Mouse (Mus musculus): ENCODE results near the gene Sumo3. TPM values are rescaled to one million over a fixed set of nuclear protein-coding genes. Genes with fewer than 3 reads are reported as not detected.

Gene Sumo3
- polyA plus RNA-seq, 2 experiments: 328 to 466 TPM

DNA sequence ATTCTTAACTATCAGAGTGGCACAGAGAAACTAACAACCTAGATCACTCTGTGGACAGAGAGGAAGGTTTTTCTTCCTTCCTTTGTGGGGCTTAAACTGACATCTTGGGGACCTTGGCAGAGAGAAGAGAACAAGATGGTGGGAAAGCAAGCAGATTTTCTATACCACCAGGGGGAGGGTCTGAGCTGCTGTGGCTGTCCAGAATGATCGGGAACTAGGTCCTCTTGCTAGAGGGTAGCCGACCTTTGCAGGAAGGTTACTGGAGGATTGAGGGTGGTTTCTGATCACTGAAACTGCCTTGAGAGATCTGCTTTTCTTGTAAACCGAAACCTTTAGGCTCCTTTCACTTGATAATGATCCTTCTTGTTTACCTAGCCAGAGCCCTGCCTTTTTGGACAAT lies 33.7 kb upstream of the Sumo3 start:
- Histone ChIP-seq H3K9me3 (ENCODE audit: control insufficient read depth, low read length) (no peaks in the 10 kb centered on the region), H3K4me1 (ENCODE audit: control insufficient read depth, insufficient read depth, low read length) (no peaks in the 10 kb centered on the region), H3K4me2 (replicated peaks; ENCODE audit: low read depth, low read length, severe bottlenecking) (no peak overlapping the region), H3K36me3 (ENCODE audit: control insufficient read depth, insufficient read depth, low read length) (no peaks in the 10 kb centered on the region), H3K27me3 (ENCODE audit: control insufficient read depth, insufficient read depth, low read length) (no peaks in the 10 kb centered on the region), H3K9ac (ENCODE audit: low read depth, low read length, severe bottlenecking) (no peak overlapping the region), H3K27ac (replicated peaks; ENCODE audit: low read depth, low read length) (no peak overlapping the region), H3K4me3 (replicated peaks; ENCODE audit: low read length) (no peak overlapping the region)
- 29% methylated on average over 3 of the region's 3 CpGs for WGBS
- DNase-seq (ENCODE audit: low spot score): no peak
- no peak for ATAC-seq (ENCODE audit: low FRiP score, low read depth)
- no peak for TF ChIP-seq POLR2A (IDR thresholded peaks at IDR 0.05; ENCODE audit: borderline replicate concordance, extremely low read depth, insufficient read depth, insufficient read length)

DNA sequence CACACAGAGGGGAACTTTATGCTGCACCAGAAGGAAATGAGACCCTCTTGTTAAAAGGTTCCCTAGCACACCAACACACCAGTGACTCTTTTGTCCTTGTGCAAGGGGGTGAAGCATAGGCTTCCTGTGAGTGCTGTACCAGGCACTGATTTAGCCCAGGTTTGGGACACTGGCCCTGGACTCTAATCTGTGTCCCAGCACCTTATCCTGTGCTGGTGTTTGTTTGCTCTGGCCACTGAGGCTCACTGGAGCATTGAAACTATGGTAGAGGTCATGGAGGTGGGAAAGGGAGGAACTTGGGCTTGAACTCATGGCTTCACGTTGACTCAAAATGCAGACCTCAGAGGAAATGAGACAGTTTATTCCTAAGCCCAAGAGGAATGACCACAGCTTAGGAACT lies 32.7 kb upstream of the Sumo3 start:
- TF ChIP-seq POLR2A (IDR thresholded peaks at IDR 0.05; ENCODE audit: borderline replicate concordance, extremely low read depth, insufficient read depth, insufficient read length): no peak
- Histone ChIP-seq H3K36me3 (ENCODE audit: control insufficient read depth, insufficient read depth, low read length) (no peaks in the 10 kb centered on the region), H3K27ac (replicated peaks; ENCODE audit: low read depth, low read length) (no peak overlapping the region), H3K27me3 (ENCODE audit: control insufficient read depth, insufficient read depth, low read length) (no peaks in the 10 kb centered on the region), H3K4me1 (ENCODE audit: control insufficient read depth, insufficient read depth, low read length) (no peaks in the 10 kb centered on the region), H3K4me2 (replicated peaks; ENCODE audit: low read depth, low read length, severe bottlenecking) (no peak overlapping the region), H3K9me3 (ENCODE audit: control insufficient read depth, low read length) (no peaks in the 10 kb centered on the region), H3K4me3 (replicated peaks; ENCODE audit: low read length) (no peak overlapping the region), H3K9ac (ENCODE audit: low read depth, low read length, severe bottlenecking) (no peak overlapping the region)
- WGBS: 89% methylated on average over 1 of the region's 1 CpGs
- ATAC-seq (ENCODE audit: low FRiP score, low read depth) (no peak), DNase-seq (ENCODE audit: low spot score) (no peak)

DNA sequence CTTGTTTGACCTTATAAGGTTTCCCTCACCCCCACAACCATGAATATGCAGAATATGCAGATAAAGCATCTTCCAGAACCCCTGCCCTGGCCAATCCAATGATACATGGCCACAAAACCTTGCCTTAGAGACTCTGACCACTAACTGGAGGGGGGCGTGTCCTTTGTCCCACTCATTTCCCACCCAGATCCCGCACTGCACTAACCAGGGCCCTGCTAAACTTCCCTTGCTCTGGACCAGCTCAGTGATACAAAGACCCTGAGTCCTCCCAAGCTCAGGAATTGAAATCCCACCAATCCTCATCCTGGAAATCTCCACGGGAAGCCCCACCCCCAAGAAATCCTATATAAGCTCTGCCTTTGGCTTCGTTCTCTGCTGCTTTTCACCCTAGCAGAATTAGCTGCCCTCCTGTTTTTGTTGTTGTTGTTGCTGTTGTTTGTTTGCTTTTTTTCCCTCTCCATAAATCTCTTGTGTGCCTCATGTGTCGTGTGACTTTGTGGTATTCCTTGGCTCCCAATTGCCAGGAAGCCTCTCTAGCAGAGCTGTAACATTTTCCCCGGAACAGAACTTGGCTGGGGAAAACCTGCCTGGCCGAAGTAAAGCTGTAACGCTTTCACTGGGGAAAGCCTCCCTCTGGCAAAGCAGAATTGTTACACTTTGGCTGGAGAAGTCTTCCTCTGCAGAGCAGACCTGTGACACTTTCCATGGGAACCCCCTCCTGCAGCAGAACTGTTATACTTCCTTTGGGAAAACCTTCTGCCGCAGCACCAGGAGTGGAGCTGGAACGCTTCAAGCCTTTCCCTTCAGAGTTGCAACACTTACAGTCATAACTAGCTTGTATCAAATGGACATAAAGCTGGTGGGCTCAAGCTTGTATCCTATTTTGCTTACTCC lies 25.6 kb upstream of the Sumo3 start:
- Histone ChIP-seq H3K27ac (replicated peaks; ENCODE audit: low read depth, low read length) (no peak overlapping the region), H3K4me3 (replicated peaks; ENCODE audit: low read length) (no peak overlapping the region), H3K27me3 (ENCODE audit: control insufficient read depth, insufficient read depth, low read length) (no peaks in the 10 kb centered on the region), H3K36me3 (ENCODE audit: control insufficient read depth, insufficient read depth, low read length) (no peaks in the 10 kb centered on the region), H3K4me2 (replicated peaks; ENCODE audit: low read depth, low read length, severe bottlenecking) (no peak overlapping the region), H3K9ac (ENCODE audit: low read depth, low read length, severe bottlenecking) (no peak overlapping the region), H3K9me3 (ENCODE audit: control insufficient read depth, low read length) (no peaks in the 10 kb centered on the region), H3K4me1 (ENCODE audit: control insufficient read depth, insufficient read depth, low read length) (peaks cover 24% of the 10 kb centered on the region)
- WGBS: 54% methylated on average over 10 of the region's 10 CpGs
- ATAC-seq (ENCODE audit: low FRiP score, low read depth): no peak
- DNase-seq (ENCODE audit: low spot score): no peak
- TF ChIP-seq POLR2A (IDR thresholded peaks at IDR 0.05; ENCODE audit: borderline replicate concordance, extremely low read depth, insufficient read depth, insufficient read length): no peak

DNA sequence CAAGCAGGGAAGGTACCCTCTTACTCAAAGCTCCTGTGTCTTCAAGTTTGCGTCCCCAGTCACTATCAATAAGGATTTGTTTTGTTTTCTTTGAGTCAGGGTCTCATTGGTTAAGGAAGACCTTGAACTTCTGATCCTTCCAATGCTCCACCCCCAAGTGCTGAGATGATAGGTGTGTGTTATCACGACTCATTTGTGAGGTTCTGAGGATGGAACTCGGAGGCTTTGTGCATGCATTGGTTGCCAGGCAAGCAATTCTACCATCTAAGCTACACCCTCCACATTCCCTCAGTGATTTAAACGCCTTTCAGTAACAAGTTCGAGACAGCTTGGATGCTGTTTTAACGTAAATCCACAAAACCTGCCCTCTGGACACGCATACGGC lies 24.9 kb upstream of the Sumo3 start:
- no peak for TF ChIP-seq POLR2A (IDR thresholded peaks at IDR 0.05; ENCODE audit: borderline replicate concordance, extremely low read depth, insufficient read depth, insufficient read length)

DNA sequence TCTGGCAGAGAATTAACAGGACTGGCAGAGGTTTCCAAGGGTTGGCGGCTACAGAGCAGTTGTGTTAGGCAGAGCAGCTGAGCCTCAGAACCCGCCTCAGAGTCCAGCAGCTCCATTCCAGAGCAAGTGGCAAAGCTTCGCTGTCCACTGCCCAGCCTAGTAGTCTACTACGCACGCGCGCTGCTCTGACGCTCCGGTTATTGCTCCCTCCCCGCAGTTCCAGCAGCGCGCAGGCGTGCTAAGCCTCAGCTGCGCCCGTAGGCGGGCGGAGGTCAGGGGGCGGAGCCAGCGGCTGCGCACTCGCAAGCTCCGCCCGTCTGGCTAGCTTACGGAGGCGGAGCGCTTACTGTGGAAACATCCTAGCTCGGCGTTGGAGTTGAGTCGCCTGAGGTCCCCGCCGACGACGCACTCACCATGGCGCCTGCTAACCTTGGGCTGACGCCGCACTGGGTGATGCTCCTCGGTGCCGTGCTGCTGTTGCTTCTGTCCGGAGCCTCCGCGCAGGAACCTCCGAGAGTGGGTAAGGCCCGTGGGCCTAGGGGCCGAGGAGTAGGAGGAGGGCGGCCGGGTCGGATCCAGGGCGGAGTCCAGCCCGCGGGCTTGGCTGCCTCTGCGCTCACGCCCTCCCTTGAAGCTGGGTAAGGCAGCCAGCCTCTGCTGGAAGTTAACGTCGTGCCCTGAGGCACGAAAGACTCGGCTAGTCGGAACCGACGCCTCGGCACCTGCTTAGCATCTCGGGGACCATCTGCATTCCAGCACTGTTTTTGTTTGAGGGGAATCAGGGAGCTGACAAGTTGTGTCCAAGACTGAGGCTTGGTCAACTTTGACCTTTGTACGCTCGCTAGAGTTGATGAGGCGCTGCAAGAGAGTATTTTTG lies 24.3 kb upstream of the Sumo3 start, which contains the start of gene Pttg1ip:
Pttg1ip (plus strand) TSS at position 313 of the 877 bp plus-strand sequence.
- ATAC-seq (ENCODE audit: low FRiP score, low read depth): peak; percentile 97
- H3K36me3 ChIP-seq (ENCODE audit: control insufficient read depth, insufficient read depth, low read length): peaks cover 6% of the 10 kb centered on the region; the same call in 1 of the 2 replicates
- H3K27ac ChIP-seq (replicated peaks; ENCODE audit: low read depth, low read length): peak within 1 kb of the TSS; percentile 93
- H3K4me3 ChIP-seq (replicated peaks; ENCODE audit: low read length): peak within 1 kb of the TSS; percentile 87
- peak within 1 kb of the TSS; percentile 87 for H3K4me2 ChIP-seq (replicated peaks; ENCODE audit: low read depth, low read length, severe bottlenecking)
- H3K9ac ChIP-seq (ENCODE audit: low read depth, low read length, severe bottlenecking): peak within 1 kb of the TSS; percentile 86
- H3K4me1 ChIP-seq (ENCODE audit: control insufficient read depth, insufficient read depth, low read length): peaks cover 24% of the 10 kb centered on the region
- no peaks in the 10 kb centered on the region for H3K9me3 ChIP-seq (ENCODE audit: control insufficient read depth, low read length)
- peak; percentile 68; the same call in 1 of the 2 replicates for TF ChIP-seq POLR2A (IDR thresholded peaks at IDR 0.05; ENCODE audit: borderline replicate concordance, extremely low read depth, insufficient read depth, insufficient read length)
- peak; percentile 99 for DNase-seq (ENCODE audit: low spot score)
- H3K27me3 ChIP-seq (ENCODE audit: control insufficient read depth, insufficient read depth, low read length): no peaks in the 10 kb centered on the region
- WGBS: under 1% methylated on average over 63 of the region's 64 CpGs

More for the DNA sequence above, 24.9 kb upstream of the Sumo3 start:
- WGBS: 9% methylated on average over 8 of the region's 8 CpGs
- Histone ChIP-seq H3K27me3 (ENCODE audit: control insufficient read depth, insufficient read depth, low read length) (no peaks in the 10 kb centered on the region), H3K4me2 (replicated peaks; ENCODE audit: low read depth, low read length, severe bottlenecking) (peak overlapping the region; percentile 87), H3K27ac (replicated peaks; ENCODE audit: low read depth, low read length) (peak overlapping the region; percentile 93), H3K4me1 (ENCODE audit: control insufficient read depth, insufficient read depth, low read length) (peaks cover 24% of the 10 kb centered on the region), H3K9ac (ENCODE audit: low read depth, low read length, severe bottlenecking) (peak overlapping the region; percentile 86), H3K4me3 (replicated peaks; ENCODE audit: low read length) (peak overlapping the region; percentile 87), H3K9me3 (ENCODE audit: control insufficient read depth, low read length) (no peaks in the 10 kb centered on the region), H3K36me3 (ENCODE audit: control insufficient read depth, insufficient read depth, low read length) (0 out of 2 replicates have a peak, but pooled peaks cover 1% of the 10 kb centered on the region)
- no peak for ATAC-seq (ENCODE audit: low FRiP score, low read depth)
- no peak for DNase-seq (ENCODE audit: low spot score)
